Mouse (Mus musculus): ENCODE measurements around the gene Sel1l.

The Sel1l gene

GRCm38 (mm10) chr12:91778211-91779003 is 70.5 kb downstream of the Sel1l start:
- peak; percentile 55 to 68 for DNase-seq (ENCODE audit: low spot score in 2 of 2)

GRCm38 (mm10) chr12:91776342-91776741 is 72.6 kb downstream of the Sel1l start:
- no peak for DNase-seq (ENCODE audit: low spot score in 2 of 2)

DNA sequence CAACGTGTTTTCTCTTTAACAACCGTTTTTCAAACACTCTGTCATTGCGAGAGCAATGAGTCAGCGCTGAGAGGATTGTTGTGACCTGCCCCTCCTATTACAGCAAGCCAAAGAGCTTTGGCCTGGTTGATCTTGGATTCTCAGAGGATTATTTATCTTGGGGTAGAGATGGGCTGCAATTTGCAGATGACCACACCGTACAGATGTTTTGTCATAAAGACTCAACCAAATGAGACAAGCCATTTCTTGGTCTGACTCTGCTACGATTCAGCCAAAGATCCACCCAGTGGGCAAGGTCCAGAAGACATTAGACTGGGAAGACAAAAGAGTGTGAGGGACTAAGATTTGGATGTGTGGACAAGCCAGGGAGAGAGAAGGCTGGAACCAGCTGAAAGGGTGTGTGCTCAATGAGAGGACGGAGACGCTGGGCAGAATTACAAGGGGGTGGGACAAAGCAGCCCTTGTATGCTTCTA is 74.1 kb downstream of the Sel1l start:
- no peak for DNase-seq (ENCODE audit: low spot score in 2 of 2)

GRCm38 (mm10) chr12:91768871-91769270 is 80.1 kb downstream of the Sel1l start:
- no peak for DNase-seq (ENCODE audit: low spot score in 2 of 2)

DNA sequence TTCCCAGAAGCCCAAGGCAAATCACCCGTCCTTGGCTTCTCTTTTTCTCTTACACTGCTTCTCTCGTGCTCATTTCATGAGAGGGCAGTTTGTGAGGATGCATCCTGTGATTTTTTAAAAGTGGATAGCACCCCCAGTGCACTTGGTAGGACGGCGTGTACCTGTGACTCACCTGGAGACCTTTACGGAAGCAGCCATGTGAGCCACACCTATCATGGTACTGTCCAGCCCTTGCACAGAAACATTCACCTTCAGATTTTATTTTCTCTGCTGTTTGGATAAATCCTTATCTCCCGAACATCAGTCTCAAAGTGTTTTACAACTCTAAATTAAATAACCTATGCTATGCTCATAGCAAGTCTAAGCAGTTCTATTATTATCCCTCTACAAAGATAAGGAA is 80.8 kb downstream of the Sel1l start:
- no peak for DNase-seq (ENCODE audit: low spot score in 2 of 2)

- peak; percentile 48 to 50 for DNase-seq (ENCODE audit: low spot score in 2 of 2)
Observed at GRCm38 (mm10) chr12:91766338-91767107, 82.4 kb downstream of the Sel1l start.

GRCm38 (mm10) chr12:91765504-91765903 is 83.5 kb downstream of the Sel1l start:
- no peak for DNase-seq (ENCODE audit: low spot score in 2 of 2)

- DNase-seq (ENCODE audit: low spot score in 2 of 2): no peak
Observed at GRCm38 (mm10) chr12:91765054-91765453, 83.9 kb downstream of the Sel1l start.

GRCm38 (mm10) chr12:91764471-91764870 is 84.5 kb downstream of the Sel1l start:
- no peak for DNase-seq (ENCODE audit: low spot score in 2 of 2)

GRCm38 (mm10) chr12:91759836-91760235 is 89.1 kb downstream of the Sel1l start:
- no peak for DNase-seq (ENCODE audit: low spot score in 2 of 2)

DNA sequence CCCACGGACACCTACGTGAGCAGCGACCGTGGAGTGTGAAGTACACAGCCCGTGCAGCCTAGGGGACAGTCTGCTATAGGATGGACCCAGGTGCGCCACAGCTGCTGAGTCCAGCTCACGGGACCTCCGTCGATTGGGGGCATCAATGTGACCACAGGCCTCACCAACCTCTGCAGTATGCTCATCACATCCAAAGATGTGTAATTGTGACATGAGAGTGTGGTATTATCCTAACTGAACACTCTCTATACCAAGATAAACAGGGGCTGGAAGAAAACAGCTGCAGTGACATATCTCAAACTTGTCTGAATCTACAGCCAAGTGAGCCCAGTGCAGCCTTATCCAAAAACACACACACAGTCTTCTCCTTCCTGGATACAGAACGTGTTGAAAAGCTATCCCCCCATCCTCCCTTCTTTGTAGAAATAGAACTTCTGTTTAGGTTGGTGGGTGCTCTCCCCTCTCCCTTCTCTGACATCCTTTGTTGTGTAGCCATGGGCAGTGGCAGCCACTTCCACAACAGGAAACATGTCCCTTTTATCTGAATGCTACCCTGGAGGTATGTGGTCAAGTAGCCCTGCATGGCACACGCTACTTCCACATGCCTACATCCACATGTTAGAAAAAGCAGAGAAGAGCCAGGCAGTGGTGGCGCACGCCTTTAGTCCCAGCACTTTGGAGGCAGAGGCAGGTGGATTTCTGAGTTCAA is 90.9 kb downstream of the Sel1l start:
- no peak for DNase-seq (ENCODE audit: low spot score in 2 of 2)

DNA sequence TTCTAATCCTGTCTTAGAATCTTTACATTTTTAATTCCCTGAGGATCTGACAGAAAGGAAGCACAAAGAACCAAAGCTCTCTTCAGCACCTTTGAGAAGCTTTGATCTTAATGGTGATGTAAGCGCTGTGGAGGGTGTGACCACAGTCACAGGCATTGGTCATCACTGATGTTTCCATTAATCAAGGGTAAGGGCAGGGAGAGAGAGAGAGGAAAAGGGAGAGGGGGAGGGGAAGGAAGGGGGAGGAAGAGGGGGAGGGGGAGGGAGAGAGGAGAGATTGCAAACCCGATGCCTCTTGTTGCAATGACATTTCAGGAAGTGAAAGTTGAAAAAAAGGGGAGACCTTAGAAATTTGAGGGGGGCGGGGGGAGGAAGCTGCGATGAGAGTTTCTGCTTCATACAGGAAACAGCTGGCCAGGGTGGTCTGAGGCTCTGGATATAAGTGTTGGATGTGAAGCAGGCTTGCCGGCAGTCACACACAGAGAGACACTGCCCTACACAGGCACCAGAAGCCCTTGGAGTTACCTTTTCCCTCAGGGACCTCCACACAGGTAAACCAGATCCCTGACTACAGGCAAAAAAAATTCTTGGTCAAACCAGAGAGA is 92.3 kb downstream of the Sel1l start:
- DNase-seq (ENCODE audit: low spot score in 2 of 2): no peak
